Mouse (Mus musculus): ENCODE measurements around the gene Lin28a. TPM values are rescaled to one million over a fixed set of nuclear protein-coding genes. Genes with fewer than 3 reads are reported as not detected.
A peak's percentile ranks its signal among the peaks of the same experiment; 100 is the strongest.
"Not testable (repeated sequence)": the region's sequence is repeated elsewhere in the genome, so short reads cannot be mapped to it uniquely, and the experiment has no call there.

Gene Lin28a
- total RNA-seq, 1 experiment from 2014 or later: 0.18 TPM

DNA sequence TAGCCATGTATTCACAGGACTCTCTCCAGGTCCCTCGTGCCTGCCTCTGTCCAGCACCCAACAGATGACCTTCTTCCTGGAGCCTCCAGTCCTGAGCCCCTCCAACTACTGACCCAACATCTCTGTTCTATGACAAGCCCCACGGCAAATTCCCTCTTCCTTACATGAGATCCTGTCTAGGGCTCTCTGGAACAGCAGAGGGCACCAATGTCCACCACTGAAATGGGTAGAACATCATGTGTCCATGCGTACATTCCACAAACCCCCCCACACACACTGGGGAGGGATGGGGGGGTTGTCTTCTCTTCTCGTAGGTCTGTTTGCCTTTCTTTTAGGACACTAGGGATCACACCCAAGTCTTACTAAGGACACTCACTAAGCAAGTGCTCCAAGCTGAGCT is 28.6 kb downstream of the Lin28a start:
- ATAC-seq (replicated peaks; ENCODE audit: low read depth, poor library complexity, severe bottlenecking): no peak

DNA sequence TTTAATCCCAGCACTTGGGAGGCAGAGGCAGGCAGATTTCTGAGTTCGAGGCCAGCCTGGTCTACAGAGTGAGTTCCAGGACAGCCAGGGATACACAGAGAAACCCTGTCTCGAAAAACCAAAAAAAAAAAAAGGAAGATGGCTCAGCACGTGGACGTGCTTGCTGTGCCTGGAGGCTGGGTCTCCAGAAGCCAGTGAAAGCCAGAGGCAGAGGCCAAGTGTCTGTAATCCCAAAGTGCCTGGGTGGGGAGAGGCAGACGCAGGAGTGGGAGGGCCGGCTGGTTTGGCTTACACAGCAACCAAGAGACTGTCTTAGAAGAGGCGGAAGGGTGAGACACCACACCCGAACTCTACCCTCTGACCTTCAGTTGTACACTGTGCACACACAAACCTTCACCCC is 30.4 kb downstream of the Lin28a start:
- not testable (repeated sequence) for ATAC-seq (replicated peaks; ENCODE audit: low read depth, poor library complexity, severe bottlenecking)

DNA sequence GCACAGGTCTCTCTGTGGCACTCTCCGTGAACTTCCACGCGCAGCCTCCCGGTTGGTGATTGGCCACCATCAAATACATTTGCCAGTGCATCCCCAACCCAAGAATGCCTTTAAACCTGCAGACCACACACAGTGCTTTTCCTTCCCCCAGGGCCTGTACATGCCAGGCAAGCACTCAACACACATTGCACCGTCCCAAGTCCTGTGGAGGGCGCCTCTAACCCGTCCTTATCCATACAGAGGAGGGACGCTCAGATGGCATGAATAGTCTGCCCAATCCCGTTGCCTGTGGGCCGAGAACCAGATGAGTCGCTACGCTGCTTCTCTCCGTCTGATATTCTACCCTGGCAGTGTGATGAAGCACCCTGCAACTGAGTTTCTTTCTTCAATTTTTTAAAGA is 35.7 kb downstream of the Lin28a start:
- ATAC-seq (replicated peaks; ENCODE audit: low read depth, poor library complexity, severe bottlenecking): no peak

DNA sequence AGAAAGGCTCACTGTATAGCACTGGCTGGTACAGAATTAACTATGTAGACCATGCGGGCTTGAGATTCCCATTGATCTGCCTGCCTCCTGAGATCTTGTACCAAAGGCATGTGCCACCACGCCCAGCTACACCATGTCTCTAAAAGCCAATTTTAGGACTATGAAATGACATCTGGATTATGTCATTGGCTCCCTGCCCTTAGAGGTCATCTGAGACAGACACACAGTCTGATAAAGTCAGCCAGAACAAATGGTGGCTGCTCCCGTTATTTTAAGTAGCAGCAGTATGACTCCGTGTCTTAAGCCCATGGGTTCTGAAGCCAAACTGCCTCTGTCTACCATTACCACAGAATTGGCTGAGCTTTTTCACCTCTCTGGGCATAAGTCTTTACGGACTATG is 38.1 kb downstream of the Lin28a start:
- ATAC-seq (replicated peaks; ENCODE audit: low read depth, poor library complexity, severe bottlenecking): no peak

DNA sequence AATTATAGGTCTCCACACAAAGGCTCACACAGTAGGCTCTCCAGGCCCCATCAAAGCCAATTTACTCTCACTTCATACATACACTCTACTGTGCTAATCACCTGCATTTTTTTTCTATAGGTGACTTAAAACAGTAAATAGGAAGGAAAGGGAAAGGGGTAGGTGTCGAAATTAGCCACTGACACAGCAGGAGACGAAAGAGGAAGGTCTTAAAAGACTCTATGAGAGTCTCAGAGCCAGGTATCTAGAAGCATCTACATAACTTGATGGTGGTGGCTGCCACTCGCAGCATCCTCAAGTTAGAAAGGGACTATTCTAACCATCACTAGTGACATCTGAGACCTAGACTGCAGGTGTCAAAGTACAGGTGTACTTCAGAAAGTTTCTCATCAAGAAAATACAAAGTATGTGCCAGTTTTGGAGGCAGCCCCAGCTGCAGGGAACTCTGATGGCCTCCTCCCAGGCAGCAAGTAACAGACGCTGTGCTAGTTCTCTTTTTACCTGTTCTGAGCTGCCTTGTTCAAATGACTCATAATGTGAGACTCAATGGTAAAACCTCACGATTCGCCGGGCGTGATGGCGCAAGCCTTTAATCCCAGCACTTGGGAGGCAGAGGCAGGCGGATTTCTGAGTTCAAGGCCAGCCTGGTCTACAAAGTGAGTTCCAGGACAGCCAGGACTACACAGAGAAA is 40.5 kb downstream of the Lin28a start:
- ATAC-seq (replicated peaks; ENCODE audit: low read depth, poor library complexity, severe bottlenecking): no peak

DNA sequence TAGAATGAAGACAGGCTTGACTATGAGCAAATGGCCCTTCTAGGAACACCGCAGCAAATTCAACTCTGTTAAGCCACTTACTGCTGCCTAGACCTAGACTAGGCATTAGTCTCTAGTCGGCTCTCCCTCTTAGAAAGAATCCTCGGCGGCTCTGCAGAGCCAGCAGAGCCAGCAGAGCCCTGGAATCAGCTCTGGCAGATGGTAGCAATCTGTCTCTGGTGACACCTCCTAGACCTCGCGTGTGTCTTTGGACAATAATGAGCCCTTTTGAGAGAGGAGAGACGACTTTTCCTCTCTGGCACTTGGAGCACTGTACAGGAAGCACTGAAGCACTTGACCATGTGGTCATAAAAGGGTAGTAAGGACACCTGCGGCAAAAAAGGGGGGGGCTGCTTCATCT is 46.9 kb downstream of the Lin28a start:
- no peak for ATAC-seq (replicated peaks; ENCODE audit: low read depth, poor library complexity, severe bottlenecking)

DNA sequence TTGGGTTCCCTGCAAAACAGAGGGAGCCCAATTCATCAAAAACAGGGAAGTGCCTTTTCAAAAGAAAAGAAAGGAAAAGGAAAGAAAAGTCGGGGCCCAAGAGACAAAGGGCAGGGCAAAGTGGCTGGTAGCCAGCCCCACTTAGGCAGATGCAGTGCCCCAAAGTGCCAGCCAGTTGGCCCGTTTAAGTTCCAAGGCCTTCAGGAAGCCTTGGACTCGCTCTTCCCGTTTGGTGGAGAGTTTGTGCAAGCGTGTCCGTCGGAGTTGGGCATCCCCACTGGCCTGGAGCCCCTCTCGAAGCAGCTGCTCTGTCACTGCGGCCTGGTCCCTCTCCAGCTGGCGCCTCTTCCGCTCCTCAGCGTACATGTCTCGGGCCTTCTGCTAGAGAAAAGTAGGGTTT is 47.8 kb downstream of the Lin28a start:
- ATAC-seq (replicated peaks; ENCODE audit: low read depth, poor library complexity, severe bottlenecking): no peak

DNA sequence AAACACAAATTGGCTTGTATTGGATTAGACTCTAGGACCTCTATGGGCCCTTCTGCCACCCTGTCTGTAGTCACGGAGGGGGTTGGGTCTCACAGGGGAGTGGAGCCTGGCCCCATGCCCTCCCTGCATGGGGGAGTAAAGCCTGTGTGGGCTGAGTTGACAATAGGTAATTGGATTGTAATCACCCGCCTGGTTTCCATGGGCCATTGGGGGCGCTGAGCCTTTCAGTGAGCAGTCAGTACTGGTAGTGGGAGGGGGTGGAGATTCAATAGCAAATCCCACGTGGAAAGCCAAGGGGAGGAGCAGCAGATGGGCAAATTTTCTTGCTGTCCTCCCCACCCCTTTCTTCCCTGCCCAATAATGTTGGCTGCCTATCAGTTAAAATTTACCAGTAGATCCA is 48.4 kb downstream of the Lin28a start:
- no peak for ATAC-seq (replicated peaks; ENCODE audit: low read depth, poor library complexity, severe bottlenecking)

DNA sequence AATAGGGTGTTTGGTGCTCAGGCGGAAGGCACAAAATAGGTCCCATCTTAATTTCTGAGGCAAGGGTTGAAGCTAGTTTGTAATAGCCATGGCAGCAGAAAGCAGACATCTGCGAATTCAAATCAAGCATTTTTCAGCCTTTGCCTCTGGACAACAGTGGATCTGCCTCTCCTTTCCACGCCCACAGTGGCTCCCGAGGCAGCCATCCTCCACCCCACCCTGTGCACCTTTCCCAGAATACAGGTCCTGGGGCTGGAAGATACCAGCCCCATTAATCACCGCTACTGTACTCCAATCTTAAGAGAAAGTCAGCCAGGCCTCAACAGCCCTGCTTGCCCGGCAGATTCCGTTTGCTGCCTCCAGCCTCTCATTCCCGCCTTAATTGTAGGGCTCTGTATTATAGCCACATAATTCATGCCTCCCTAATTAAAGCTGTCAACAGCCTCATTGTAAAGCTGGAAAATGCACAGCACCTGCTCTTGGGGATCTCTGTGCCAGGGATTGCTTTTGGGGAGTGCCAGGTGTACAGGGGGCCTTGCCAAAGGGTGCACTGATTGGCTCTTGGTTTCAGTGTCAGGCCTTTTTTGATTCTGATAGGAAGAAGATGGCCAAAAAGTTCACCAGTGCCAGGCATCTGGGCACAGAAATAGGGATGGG is 49.4 kb downstream of the Lin28a start:
- ATAC-seq (replicated peaks; ENCODE audit: low read depth, poor library complexity, severe bottlenecking): no peak

DNA sequence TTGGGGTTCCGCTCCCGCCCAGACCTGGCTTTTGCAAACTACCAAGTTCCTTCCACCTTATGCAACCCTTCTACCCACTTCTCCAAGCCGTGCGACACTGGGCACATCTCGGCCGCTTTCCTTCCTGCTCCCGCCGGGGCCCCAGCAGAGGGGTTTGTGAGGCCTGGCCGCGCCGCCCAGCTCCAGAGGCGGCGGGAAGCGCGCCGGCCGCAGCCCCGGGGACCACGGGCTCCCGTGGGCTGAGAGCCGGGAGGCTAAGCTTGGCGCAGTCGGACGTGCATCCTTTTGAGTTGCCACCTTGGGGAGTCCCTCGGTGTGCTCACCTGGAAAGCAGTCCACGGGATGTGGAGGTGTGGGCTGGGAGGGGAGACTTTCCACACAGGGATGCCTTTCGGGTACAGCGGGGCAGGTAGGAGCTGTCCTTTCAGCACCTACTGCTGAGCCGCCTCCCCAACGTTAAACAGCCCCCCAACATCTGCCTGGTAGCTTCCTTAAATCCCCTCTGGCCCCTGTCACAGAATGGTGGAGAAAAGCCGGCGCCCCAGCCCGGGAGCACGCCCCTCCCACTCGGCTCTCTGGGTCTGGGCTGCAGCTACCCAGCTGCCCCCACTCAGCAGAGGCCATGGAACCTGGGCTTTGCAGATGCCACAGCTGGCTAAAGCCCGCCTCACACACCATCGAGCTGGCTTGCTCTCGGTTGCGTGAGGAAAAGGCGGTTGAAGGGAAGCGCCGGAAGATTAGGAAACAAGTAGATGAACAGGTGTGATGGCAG is 50.3 kb downstream of the Lin28a start, which contains the start of gene Hmgn2:
Hmgn2 (minus strand) TSS at position 501 of the 772 bp plus-strand sequence.
- ATAC-seq (replicated peaks; ENCODE audit: low read depth, poor library complexity, severe bottlenecking): peak; percentile 33

DNA sequence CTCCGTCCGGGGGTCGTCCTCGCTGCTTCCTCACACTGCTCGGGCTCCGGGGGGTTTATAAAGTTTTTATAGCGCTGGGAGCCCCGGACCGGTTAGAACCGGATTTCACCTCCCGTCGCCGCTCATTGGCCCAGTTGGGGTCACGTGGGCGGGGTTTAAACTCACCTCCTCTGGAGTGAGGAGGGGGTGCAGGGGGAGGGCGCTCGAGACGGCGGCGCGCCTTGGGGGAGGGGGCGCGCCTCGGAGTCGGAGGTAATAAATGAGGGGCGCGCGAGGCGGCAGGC is 50.8 kb downstream of the Lin28a start:
- peak; percentile 72 for ATAC-seq (replicated peaks; ENCODE audit: low read depth, poor library complexity, severe bottlenecking)

DNA sequence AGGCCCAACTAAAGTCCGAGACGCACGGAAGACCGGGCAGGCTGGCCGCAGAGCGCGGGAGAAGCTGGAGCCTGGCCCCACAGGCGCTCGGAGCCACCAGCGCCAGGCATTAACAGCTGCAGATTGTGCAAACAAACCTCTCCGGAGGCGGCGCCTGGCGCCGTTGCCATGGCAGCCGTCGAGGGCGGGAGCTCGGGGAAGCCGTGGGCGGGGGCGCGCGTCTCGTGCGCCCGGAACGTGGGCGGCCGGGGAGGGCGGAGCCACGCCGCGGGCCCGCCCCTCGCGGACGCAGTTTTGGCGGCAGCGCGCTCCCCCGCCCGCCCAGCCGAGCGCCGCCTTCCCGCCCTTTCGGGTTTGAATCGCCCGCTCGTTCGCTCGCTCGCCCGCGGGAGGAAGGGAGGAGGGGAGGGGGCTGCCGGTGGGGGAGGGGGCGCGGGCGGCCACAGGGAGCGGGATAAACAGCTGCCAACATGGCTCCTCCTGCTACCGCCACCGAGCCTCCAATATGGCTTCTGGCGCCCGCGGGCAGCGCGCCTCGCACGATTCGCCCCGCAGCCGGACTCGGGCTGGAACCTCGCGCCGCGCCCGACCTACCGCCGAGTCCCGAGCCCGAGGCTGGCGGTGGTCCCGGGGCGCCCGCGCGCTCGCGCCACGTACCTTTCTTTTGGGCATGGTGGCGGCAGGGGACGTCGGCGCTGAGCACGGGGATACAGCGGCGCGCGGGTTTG is 51.3 kb downstream of the Lin28a start:
- ATAC-seq (replicated peaks; ENCODE audit: low read depth, poor library complexity, severe bottlenecking): peak; percentile 65

DNA sequence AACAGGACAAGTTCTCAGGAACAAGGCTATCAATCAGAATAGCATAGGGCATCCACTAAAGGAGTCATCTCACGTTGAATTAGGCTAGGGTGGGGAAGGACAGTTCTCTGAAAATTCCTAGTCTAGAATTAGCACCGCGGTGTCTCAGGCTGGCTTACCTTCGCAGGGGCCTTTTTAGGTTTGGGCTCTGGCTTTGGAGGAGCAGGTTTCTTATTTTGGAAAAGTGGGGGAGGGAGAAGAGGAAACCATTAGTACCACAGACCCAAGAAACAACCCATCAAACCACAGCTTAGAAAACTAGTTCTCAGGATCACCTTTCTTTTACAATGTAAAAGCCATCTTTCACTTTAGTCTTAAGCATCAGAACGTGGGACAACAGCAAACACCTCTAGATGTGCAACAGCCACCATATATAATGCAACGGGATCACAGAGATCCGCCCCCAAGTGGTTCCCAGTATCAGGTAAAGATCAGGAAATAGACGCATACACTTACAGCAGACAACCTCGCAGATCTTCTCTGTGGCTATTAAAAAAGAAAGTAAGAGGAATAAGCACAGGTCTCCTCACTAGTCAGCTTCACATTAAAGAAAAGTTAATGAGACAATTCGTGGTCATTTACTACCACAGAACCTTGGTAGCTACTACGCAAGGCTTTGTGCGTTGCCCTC is 52.2 kb downstream of the Lin28a start:
- ATAC-seq (replicated peaks; ENCODE audit: low read depth, poor library complexity, severe bottlenecking): no peak

DNA sequence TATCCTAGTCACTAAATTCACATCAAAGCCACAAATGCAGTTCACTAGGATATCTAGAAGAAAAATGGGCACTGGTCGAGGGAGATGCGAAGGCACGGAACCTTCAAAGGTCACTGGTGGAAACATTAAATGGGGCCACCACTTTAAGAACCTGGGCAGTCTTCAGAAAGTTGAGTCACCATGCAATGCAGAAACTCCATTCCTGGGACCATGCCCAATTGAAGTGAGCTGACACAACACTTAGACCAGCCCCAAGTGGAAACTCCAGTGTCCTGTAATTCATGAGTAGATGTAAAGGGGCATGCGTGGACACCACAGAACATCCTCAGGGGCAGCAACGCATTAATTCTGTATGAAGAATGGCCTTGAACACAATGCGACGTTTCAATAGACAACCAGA is 56.1 kb downstream of the Lin28a start:
- no peak for ATAC-seq (replicated peaks; ENCODE audit: low read depth, poor library complexity, severe bottlenecking)

DNA sequence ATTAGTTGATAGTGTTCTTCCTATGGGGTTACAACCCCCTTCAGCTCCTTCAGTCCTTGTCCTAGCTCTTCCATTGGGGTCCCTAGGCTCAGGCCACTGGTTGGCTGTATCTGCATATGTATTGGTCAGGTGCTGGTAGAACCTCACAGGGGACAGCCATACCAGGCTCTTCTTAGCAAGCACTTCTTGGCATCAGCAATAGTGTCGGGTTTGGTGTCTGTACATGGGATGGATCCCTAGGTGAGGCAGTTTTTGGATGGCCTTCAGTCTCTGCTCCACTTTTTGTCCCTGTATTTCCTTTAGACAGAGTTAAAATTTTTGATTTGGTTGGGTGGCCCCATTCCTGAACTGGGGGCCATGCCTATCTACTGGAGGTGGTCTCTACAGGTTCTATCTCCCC is 59.8 kb downstream of the Lin28a start:
- no peak for ATAC-seq (replicated peaks; ENCODE audit: low read depth, poor library complexity, severe bottlenecking)

DNA sequence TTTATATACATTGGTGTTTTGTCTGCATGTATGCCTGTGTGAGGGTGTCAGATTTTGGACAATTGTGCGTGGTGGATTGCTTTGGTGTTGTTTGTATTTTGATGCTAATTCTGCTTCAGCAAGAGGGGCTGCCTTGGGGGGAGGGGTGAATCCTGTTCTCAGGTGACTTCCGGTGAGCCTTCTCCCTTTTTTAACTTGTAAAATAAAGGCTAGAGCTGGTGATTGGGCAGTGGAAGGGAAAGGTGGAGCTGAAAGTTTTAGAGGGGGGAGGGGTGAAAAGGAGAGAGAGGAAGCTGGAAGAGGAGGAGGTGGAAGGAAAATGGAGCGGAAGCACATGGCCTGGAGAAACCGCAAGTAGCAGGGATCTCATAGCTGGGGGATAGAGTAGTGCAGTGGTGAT is 62.3 kb downstream of the Lin28a start:
- ATAC-seq (replicated peaks; ENCODE audit: low read depth, poor library complexity, severe bottlenecking): no peak
